Mouse (Mus musculus): Measurements from ENCODE around the gene Ramac. TPM values are rescaled to one million over a fixed set of nuclear protein-coding genes. Genes with fewer than 3 reads are reported as not detected.
A peak's percentile ranks its signal among the peaks of the same experiment; 100 is the strongest.

Ramac gene
- polyA plus RNA-seq (2012; ENCODE audit: insufficient read depth, insufficient read length, missing spikeins), result 30.5 and 35.6 TPM in 2 replicates

DNA sequence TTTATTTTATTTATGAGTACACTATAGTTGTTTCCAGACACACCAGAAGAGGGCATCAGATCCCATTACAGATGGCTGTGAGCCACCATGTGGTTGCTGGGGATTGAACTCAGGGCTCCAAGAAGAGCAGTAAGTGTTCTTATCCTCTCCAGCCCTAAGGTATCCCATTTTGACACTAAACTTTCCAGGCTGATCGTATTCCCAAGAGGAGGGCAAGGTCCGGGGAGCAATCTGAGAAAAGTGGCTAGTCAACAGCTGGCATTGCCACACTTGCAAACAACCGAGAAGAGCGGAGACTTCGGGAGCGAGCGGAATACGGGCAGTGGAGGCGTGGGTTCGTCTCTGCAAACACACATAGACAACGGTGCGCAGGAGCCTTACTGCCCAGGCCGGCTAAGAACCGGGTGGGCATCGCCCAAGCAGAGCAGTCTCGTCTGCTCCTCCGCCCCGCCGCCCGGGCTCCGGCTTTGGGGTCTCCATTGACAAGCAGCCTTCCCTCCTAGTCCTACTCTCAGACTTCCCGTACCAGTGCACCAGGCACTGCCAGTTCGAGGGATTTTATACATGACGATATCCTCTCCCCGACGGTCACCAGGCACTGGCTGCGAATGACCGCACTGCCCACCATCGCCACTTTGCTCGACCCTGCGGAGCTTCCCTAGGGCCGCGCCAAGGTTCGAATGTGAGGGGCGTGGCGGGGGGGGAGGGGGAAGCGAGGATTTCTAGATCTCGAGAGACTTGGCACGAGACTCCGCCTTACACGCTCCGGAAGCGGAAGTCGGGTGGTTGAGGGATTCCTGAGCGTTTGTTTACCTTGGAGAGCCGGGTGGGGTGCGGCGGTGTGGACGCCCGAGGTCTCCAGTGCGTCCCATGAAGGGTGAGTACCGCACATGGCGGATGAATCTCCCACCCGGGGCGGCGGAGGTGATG, at the start of gene Ramac:
TSS of gene Ramac (plus strand) at position 746 of the 930 bp plus-strand sequence.
- Histone ChIP-seq H3K27ac (replicated peaks; ENCODE audit: low read depth, low read length) (peak within 1 kb of the TSS; percentile 38; the same call in 1 of the 2 replicates), H3K4me1 (ENCODE audit: control insufficient read depth, insufficient read depth, insufficient read length, low read length) (peaks cover 2% of the 10 kb centered on the region; the same call in 1 of the 2 replicates), H3K4me3 (ENCODE audit: insufficient read depth, low read depth, low read length) (peak within 1 kb of the TSS; percentile 83)

- Histone ChIP-seq H3K4me1 (ENCODE audit: control insufficient read depth, insufficient read depth, insufficient read length, low read length) (no peaks in the 10 kb centered on the region), H3K27ac (replicated peaks; ENCODE audit: low read depth, low read length) (no peak overlapping the region), H3K4me3 (ENCODE audit: insufficient read depth, low read depth, low read length) (no peak overlapping the region)
Measured at GRCm38 (mm10) chr7:81718657-81719056, 44.1 kb upstream of the Ramac start.

GRCm38 (mm10) chr7:81719216-81719661, 43.5 kb upstream of the Ramac start:
- H3K27ac ChIP-seq (replicated peaks; ENCODE audit: low read depth, low read length), result no peak overlapping the region
- H3K4me1 ChIP-seq (ENCODE audit: control insufficient read depth, insufficient read depth, insufficient read length, low read length), result no peaks in the 10 kb centered on the region
- H3K4me3 ChIP-seq (ENCODE audit: insufficient read depth, low read depth, low read length), result no peak overlapping the region

DNA sequence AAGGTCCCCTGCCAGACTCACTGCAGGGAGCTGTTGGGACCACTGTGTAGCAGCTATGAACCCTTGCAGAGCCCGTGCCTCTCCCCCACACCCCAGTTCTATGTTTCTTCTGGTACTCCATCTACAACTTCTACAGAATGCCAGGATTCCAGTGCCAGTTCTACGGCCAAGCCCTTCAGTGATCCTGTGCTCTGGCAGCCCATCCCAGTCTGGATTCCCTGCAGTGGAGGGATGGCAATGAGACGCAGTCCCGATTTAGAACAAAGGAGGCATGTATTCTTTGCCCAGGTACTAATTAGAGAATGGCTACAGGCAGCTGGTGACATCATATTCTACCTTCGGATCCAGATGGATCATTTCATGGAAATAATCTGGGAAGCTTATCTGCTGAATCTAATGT, 41.5 kb upstream of the Ramac start:
- Histone ChIP-seq H3K27ac (replicated peaks; ENCODE audit: low read depth, low read length) (no peak overlapping the region), H3K4me3 (ENCODE audit: insufficient read depth, low read depth, low read length) (no peak overlapping the region), H3K4me1 (ENCODE audit: control insufficient read depth, insufficient read depth, insufficient read length, low read length) (no peaks in the 10 kb centered on the region)

DNA sequence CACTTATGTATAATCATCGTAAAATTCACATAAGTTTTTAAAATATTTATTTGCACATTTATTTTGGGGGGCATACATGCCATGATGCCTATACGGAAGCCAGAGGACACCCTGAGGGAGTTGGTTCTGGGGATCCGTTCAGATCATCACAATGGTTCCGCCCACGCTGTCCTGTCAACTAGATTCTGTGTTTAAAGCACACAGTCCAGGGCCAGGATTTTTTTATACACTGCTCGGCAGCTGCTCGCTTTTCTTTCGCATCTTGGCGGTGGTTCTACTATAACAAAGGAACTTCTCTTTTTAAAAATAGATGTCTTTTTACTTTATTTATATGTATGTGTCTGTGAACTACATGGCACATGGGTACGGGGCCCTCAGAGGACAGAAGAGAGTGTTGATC, 38.9 kb upstream of the Ramac start:
- Histone ChIP-seq H3K27ac (replicated peaks; ENCODE audit: low read depth, low read length) (no peak overlapping the region), H3K4me1 (ENCODE audit: control insufficient read depth, insufficient read depth, insufficient read length, low read length) (no peaks in the 10 kb centered on the region), H3K4me3 (ENCODE audit: insufficient read depth, low read depth, low read length) (no peak overlapping the region)

DNA sequence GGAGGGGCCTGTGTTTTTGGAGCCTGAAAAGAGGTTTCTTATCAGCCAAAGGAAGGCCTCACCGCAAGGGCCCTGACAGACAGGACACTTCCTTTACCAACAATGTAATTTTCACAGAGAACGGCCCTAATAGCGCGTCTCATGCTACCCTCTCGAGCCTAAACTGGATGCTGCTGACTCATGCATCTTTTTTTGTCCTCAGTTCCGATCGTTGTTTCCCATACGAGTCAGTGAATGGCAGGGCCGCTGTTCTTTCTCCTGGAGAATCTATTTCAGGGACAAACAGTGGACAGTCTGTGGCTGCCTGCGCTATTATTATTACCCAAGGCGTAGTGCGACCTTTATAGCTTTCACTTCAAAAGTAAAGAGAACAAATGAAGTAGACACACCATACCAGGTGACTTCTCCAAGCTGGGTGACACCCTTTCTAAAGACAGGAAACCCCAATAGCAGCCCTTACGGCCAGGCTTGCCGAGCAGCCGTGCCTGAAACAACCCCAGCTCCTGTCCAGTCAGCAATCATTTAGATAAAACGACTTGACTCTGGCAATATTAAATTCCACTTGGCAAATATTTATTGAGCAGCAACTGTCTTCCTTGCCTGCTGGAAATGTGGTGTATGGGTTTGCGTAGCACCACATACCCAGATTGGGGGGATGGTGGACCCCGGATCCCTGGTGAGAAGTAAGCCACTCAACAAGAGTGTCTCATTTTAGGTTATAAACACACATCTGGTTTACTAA, 36.6 kb upstream of the Ramac start:
- H3K27ac ChIP-seq (replicated peaks; ENCODE audit: low read depth, low read length), result no peak overlapping the region
- H3K4me3 ChIP-seq (ENCODE audit: insufficient read depth, low read depth, low read length), result no peak overlapping the region
- no peaks in the 10 kb centered on the region for H3K4me1 ChIP-seq (ENCODE audit: control insufficient read depth, insufficient read depth, insufficient read length, low read length)

DNA sequence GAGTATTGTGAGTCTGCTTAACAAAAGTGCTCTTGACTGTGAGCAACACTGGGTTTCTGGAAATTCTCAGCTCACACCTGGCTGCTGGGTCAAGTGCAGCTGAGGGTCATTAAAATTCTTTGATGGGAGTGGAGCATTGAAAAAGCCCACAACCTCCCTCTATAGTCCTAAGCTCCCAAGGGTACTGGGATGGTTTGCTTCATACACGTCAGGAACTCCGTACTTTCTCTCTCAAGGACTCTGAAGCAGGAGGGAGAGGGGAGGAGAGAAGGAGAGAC, 36.1 kb upstream of the Ramac start:
- H3K4me1 ChIP-seq (ENCODE audit: control insufficient read depth, insufficient read depth, insufficient read length, low read length), result no peaks in the 10 kb centered on the region
- no peak overlapping the region for H3K4me3 ChIP-seq (ENCODE audit: insufficient read depth, low read depth, low read length)
- no peak overlapping the region for H3K27ac ChIP-seq (replicated peaks; ENCODE audit: low read depth, low read length)

- Histone ChIP-seq H3K27ac (replicated peaks; ENCODE audit: low read depth, low read length) (no peak overlapping the region), H3K4me3 (ENCODE audit: insufficient read depth, low read depth, low read length) (no peak overlapping the region), H3K4me1 (ENCODE audit: control insufficient read depth, insufficient read depth, insufficient read length, low read length) (no peaks in the 10 kb centered on the region)
Measured at GRCm38 (mm10) chr7:81727716-81728115, 35.0 kb upstream of the Ramac start.

GRCm38 (mm10) chr7:81729787-81730186, 32.9 kb upstream of the Ramac start:
- Histone ChIP-seq H3K4me1 (ENCODE audit: control insufficient read depth, insufficient read depth, insufficient read length, low read length) (no peaks in the 10 kb centered on the region), H3K27ac (replicated peaks; ENCODE audit: low read depth, low read length) (no peak overlapping the region), H3K4me3 (ENCODE audit: insufficient read depth, low read depth, low read length) (no peak overlapping the region)

DNA sequence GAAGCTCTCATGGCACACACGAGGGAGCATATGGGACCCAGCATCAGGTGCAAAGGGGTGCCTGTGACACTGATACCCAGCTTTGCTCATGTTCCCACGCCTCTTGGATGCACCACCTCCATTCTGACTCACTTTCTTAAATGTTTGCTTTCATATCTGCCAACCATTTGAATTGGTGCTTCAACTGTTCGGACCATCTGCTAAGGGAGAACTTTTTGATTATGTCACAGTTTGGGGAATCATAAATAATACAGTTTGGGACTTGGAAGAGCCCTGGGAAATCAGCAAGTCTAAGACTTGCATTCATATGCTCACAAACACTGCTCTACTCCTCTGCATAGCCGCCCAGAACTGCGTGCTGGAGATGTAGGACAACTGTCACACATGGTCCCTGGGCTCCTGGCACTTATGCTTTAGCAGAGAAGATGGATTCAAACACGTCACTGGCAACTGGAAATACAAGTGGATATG, 31.5 kb upstream of the Ramac start:
- Histone ChIP-seq H3K4me1 (ENCODE audit: control insufficient read depth, insufficient read depth, insufficient read length, low read length) (no peaks in the 10 kb centered on the region), H3K4me3 (ENCODE audit: insufficient read depth, low read depth, low read length) (no peak overlapping the region), H3K27ac (replicated peaks; ENCODE audit: low read depth, low read length) (no peak overlapping the region)

DNA sequence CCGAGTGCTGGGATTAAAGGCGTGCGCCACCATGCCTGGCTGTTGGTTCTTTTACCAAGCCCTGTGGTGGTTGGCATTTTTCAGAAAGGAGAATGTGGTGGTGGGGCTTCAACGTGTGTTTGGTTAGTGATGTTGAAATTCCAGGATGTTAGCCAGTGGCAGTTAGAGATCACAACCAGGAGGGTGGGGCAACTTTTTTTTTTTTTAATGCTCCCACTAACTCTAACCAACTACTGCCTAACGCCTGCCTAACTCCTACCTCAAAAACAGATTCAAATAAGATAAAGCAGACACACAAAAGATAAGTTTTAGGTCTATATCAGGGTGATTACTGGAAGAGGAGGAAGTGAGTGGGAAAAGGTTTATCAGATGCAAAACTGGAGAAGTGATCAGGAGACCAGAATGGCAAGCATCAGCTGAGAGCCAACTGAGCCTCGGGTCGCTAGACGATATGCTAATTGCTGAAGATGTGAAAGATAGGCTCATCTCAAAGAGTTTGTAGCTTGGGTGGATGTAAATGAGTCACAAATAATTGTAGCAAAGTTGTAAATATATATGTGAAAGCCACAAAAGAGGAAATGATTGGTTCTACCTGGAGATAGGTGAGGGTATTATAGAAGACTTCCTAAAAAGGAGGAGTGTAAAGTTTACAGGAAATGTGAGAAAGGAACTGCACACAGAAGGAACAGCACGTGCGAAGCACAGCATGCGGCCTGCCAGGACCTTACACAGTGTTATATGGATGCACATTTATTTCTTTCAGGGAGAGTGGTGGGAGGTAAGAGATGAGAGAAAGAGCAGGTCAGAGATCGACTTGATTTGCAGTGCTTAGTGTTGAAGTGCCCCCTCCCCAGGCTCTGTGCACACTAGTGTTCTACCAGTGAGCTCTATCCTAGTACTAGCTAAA, 30.3 kb upstream of the Ramac start:
- no peak overlapping the region for H3K4me3 ChIP-seq (ENCODE audit: insufficient read depth, low read depth, low read length)
- H3K4me1 ChIP-seq (ENCODE audit: control insufficient read depth, insufficient read depth, insufficient read length, low read length), result no peaks in the 10 kb centered on the region
- H3K27ac ChIP-seq (replicated peaks; ENCODE audit: low read depth, low read length), result no peak overlapping the region

DNA sequence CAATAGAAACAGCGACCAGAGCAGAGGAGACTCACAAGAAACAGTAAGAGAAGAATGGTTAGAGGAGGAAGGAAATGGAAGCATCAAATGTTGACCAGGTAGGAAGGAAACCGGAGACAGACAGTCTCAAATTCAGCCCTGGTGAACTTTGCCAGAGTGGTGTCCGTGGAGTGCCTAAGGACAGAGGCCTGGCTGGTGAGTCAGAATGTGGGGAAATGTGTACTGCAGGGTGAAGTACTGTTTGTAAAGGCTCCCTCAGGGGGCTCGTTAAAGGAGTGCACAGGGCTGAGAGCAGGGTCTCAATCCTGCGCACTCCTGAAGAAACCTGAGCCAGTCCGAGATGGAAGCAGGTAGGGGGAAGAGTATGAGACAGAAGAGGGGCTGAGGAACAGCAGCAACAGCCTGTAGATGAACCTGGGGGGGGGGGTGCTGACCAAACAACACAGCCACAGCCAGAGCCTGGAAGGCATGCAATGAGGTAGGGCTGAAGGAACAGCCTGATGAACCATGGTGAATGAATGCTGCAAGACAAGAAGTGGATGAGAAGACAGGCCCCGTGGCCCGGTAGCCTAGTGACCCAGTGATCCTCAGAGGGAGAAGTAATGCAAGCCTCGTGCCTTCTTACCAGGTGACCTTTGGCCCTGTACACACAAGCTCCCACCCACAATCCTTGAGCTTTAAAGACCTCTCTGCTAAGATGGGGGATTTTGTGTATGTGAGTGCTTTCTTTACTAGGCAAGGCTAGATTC, 27.3 kb upstream of the Ramac start:
- H3K4me3 ChIP-seq (ENCODE audit: insufficient read depth, low read depth, low read length), result no peak overlapping the region
- no peak overlapping the region for H3K27ac ChIP-seq (replicated peaks; ENCODE audit: low read depth, low read length)
- H3K4me1 ChIP-seq (ENCODE audit: control insufficient read depth, insufficient read depth, insufficient read length, low read length), result no peaks in the 10 kb centered on the region

GRCm38 (mm10) chr7:81738720-81739385, 23.9 kb upstream of the Ramac start:
- Histone ChIP-seq H3K27ac (replicated peaks; ENCODE audit: low read depth, low read length) (no peak overlapping the region), H3K4me1 (ENCODE audit: control insufficient read depth, insufficient read depth, insufficient read length, low read length) (no peaks in the 10 kb centered on the region), H3K4me3 (ENCODE audit: insufficient read depth, low read depth, low read length) (no peak overlapping the region)

DNA sequence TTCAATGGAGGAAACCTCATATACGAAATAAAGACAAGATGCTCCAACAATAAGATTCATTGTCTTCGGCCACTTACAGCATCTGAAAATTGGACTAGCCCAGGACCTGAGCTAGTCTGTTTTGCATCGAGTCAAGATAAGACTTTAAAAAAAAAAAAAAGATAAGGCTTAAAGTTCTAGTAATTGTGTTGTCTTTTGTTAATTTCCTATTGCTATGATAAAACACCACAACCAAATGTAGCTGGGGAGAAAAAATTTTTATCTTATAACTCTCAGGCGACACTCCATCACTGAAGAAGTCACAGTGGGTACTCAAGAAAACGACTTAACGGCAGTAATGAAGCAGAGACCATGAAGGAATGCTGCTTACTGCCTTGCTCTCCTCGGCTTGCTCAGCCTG, 22.7 kb upstream of the Ramac start:
- Histone ChIP-seq H3K27ac (replicated peaks; ENCODE audit: low read depth, low read length) (no peak overlapping the region), H3K4me1 (ENCODE audit: control insufficient read depth, insufficient read depth, insufficient read length, low read length) (no peaks in the 10 kb centered on the region), H3K4me3 (ENCODE audit: insufficient read depth, low read depth, low read length) (no peak overlapping the region)

Measured in brown adipose tissue, adult 24 weeks (tissue).